Mouse (Mus musculus): ENCODE data around the gene Fbxw8.

Fbxw8 gene

DNA sequence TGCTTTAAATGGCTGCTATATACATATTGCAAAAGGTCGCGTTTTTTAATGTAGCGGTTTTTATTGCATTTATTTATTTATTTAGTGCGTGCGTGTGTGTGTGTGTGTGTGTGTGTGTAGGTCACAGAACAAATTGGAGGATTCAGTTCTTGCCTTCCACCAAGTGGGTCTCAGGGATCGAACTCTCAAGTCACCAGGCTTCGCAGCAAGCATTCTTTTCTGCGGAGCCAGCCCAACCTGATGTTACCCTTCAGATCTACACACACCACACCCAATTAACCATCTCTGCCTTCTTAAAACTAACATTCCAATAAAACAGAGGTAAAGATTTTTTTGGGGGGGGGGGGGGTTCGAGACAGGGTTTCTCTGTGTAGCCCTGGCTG lies 292 bp upstream of the Fbxw8 start:
- no peak for DNase-seq (ENCODE audit: low spot score)

GRCm38 (mm10) chr5:118149711-118150110 lies 5.6 kb downstream of the Fbxw8 start:
- no peak for DNase-seq (ENCODE audit: low spot score)

DNA sequence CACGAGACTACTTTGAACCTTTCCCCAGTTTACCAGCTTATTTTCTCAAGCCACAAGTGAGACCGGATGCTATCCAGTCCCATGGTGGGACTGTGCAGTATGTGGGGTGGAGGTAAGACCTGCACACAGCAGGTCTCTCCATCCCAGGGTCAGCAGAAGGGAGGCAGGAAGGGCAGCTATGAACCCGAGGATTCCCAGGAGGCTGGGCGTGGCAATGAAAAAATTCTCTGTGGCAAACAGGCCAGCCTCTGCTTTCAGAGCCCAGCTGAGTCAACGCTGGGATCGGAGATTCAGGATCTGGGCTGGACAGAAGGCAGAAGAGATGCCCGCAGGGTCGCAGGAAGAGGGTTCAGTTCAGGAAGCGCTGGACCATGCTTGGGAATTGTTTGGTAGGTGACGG lies 8.0 kb downstream of the Fbxw8 start:
- no peak for DNase-seq (ENCODE audit: low spot score)

DNA sequence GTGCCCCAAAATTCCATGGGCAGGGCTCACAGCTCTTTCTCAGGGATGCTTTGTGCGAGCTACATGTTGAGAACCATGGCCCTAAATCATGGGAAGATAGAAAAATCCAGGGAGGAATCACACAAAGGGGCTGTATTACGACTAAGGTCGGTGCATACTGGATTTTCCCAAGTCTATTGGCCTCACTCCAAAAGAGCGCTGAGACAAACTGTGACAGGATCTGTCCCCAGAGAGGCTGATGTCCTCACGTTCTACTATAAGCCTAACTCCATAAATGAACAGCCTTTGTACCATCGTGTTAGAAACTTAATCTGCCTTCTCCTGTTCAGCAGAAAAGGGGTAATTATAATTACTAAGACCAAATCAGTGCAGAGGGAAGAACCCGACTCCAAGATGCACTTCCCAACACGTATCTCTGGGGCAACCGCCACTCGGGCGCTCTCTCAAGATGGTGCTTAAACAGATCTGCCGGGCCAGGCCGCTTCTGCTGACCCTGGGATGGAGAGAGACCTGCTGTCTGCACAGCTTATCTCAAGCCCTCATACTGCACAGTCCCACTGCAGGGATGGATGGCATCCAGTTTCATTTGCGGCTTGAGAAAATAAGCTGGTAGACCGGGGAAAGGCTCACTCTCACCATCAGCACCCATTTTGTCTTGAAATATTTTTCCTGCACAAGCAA lies 9.1 kb downstream of the Fbxw8 start:
- DNase-seq (ENCODE audit: low spot score) = no peak

DNA sequence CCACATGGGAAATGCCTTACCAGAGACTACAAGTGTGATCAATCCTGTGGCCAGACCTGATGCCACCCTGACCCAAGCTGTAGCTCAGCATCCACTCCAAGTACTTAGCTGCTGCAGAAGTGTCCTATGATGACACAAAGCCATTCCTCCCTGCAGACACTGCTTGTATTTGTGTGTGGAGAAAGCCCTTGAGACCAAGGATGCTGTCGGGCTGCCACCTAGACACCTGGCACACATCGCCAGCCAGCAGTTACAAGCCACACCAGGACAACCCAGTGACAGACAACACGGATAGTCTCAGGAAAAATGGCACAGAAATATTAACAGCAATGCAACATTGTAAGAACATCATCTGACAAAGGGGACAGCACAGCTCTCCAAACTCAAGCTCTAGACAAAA lies 9.8 kb downstream of the Fbxw8 start:
- no peak for DNase-seq (ENCODE audit: low spot score)

GRCm38 (mm10) chr5:118144770-118145169 lies 10.5 kb downstream of the Fbxw8 start:
- DNase-seq (ENCODE audit: low spot score) = no peak

- no peak for DNase-seq (ENCODE audit: low spot score)
Measured at GRCm38 (mm10) chr5:118144327-118144726, 10.9 kb downstream of the Fbxw8 start.

GRCm38 (mm10) chr5:118143211-118144026 lies 11.8 kb downstream of the Fbxw8 start:
- DNase-seq (ENCODE audit: low spot score) = peak; percentile 60

DNA sequence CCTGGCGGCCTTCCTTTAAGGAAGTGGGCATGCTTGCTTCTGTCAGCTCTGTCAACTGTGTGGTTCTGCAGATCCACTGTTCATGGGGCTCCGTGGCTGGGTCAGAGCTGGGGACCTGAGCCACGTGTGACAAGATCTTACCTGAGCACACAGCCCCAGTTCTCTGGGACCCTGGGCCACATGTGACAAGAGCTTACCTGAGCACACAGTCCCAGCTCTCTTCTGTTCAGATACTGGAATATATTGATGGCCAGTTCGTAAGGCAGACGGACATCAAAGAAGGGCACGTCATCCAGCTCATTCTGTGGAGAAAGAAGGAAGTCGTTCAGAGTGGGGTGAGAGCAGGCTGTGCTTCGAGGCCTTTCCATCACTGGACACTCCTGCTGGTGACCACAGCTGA lies 12.8 kb downstream of the Fbxw8 start:
- DNase-seq (ENCODE audit: low spot score) = no peak

DNA sequence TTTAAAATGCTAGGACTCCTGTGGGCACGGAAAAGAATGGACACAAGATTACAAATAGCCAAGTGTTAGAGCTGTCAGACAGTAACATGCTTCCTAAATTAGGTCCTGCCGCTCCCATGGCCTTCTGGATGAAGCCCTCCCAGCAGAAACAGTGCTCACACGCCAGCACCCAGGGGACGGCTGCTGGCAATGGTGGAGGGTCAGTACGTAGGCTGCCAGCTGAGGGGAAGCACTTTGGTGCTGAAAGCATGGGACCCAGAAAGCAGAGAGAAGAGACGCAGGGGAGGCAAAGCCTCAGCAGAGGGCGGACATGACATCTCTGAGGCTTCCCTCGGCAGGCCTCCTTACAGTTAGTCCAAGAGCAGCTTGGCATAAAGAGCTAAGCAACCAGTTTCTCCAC lies 15.6 kb downstream of the Fbxw8 start:
- no peak for DNase-seq (ENCODE audit: low spot score)

DNA sequence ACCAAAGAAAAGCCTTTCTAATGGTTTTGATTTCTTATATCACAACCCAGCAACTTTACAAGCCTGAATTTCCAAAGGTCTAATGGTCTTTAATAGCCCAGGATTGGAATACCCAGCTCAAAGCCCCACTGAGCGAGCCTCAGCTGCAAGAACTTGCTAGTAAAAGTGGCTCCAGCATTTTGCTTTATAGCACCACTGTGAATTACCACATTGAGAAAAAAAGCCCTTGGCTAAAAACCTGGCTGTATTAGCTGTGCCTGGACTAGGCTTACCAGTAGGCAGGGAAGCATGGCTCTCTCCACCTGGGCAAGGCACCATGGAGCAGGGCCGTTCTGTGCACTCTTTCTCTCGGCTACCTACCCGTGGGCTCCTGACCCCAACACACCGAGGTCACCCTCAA lies 18.9 kb downstream of the Fbxw8 start:
- DNase-seq (ENCODE audit: low spot score) = no peak

DNA sequence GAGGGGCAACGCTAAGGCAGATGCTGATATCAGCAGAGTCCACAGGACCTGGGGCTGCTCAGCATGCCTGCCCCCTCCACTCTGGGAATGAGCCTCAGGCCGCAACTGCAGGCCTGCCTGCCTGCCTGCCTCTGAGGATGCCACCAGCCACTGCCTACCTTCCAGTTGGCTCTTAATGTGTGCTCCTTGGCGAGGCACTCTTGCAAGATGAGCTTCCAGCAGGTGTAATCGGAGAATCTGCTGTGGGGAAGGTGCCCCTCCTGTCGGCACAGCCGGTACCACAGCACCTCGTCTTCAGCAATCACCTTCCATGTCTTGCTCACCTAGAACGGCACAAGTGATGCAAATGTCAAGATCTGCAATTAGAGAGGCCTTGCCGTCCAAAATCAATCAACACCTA lies 26.6 kb downstream of the Fbxw8 start:
- DNase-seq (ENCODE audit: low spot score) = no peak

DNA sequence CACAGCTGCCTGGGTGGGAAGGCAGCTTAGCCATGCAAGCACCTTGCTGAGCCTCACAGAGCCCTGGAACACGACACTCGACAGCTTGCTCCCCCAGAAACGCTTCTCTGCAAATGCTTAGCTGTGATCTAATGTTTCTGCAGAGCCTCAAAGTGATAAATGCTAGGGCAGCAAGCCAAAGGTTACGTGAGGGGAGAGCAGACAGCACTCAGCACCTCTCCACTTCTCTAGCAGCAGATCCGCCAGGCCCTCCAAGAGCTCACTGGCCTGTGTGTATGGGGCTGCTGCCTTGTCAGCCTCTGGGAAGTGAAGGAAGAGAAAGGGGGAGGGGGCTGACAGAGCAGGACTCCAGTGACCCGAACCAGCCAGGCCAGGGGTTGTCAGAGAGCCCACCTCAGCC lies 27.1 kb downstream of the Fbxw8 start:
- no peak for DNase-seq (ENCODE audit: low spot score)

DNA sequence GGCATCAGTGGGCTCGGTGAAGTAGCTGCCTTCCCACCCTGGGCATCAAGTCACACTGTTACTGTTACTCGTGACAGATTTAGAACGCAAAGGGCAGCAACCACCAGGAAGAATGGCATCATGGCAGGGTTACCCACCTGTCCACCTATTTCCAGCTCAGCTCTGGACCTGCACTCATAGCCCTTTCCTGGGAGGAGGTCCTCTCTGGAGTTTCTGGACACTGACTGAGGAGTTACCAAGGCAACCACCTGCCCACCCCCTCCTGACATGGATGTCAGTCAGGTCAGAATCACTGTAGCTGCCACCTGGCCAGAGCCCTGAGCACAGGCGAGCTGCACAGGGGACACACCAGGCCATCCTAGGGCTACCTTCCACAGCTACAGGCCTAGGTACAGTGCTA lies 28.6 kb downstream of the Fbxw8 start:
- no peak for DNase-seq (ENCODE audit: low spot score)

DNA sequence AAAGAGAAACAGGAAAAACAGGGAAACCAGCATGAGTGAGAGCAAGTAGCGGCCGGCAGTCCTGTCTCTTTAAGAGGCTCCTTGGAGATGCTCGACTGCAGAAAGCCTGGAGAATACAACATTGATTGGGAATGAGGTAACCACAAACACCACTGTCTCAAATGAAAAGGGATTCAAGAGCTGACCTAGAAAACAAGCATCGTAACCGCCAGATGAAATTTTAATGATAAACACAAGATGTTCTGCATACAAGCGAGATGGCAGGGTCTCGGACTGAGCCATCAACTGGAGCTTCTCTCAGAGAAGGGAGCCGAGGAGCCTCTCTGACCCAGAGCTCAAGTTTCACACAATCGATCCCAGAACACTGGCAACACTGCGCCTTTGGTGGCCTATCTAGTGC lies 32.2 kb downstream of the Fbxw8 start:
- no peak for DNase-seq (ENCODE audit: low spot score)

DNA sequence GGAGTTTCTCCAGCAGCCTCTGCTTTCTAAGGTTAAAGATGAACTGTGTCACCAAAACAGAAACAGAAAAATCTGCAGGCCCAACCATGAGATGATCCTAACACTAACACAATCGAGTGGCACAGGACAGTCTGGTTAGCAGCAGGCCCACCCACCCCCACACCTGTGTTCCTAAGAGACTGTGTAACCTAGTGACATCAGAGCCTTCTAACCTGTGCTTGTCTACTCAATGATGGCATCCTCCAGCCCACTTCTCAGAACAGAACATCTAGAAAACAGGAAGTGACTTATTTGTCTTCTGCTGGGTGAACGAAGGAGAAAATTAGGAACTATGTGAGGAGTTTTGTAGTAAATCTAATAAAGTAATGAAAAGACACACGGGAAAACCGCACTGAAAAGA lies 33.3 kb downstream of the Fbxw8 start:
- DNase-seq (ENCODE audit: low spot score) = no peak

DNA sequence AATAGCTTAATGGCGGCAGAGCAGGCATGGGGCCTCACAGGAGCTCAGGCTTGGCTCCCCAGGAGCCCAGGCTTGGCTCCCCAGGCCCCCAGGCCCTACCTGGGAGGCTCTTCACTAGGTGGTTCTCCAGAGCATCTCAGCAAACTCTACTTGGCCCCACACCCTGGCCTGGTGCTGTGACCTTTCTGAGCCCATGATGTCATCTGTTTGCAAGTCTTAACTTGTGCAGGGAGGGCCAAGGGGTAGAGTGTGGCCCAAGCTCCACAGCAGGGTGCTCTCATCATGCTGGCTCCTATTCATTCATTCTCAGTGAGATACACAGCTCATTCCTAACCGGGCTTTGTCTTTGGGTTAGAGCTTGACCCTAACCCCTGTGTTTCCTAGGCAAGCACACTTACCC lies 34.6 kb downstream of the Fbxw8 start:
- DNase-seq (ENCODE audit: low spot score) = peak; percentile 40

- no peak for DNase-seq (ENCODE audit: low spot score)
Measured at GRCm38 (mm10) chr5:118118922-118119321, 36.3 kb downstream of the Fbxw8 start.

DNA sequence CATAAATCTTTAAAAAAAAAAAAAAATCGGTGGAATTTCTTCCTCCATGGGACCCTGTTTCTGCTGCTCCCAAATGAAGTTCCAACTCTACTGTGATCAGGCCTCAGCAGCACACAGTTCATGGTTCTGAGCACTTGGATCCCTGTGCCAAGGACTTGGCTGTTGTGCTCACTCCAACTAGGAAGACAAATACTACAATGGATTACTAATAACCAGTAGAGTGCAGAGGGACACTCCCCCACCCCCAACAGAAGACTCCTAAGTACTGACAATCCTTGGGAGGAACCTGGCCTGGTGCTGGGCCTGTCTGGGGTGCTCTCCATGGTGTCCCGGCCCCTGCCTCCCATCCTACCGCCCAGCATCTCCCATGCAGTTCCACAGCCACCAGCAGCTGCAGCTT lies 36.9 kb downstream of the Fbxw8 start:
- DNase-seq (ENCODE audit: low spot score) = no peak

GRCm38 (mm10) chr5:118113617-118114016 lies 41.6 kb downstream of the Fbxw8 start:
- DNase-seq (ENCODE audit: low spot score) = no peak

- DNase-seq (ENCODE audit: low spot score) = no peak
Measured at GRCm38 (mm10) chr5:118113043-118113442, 42.2 kb downstream of the Fbxw8 start.

DNA sequence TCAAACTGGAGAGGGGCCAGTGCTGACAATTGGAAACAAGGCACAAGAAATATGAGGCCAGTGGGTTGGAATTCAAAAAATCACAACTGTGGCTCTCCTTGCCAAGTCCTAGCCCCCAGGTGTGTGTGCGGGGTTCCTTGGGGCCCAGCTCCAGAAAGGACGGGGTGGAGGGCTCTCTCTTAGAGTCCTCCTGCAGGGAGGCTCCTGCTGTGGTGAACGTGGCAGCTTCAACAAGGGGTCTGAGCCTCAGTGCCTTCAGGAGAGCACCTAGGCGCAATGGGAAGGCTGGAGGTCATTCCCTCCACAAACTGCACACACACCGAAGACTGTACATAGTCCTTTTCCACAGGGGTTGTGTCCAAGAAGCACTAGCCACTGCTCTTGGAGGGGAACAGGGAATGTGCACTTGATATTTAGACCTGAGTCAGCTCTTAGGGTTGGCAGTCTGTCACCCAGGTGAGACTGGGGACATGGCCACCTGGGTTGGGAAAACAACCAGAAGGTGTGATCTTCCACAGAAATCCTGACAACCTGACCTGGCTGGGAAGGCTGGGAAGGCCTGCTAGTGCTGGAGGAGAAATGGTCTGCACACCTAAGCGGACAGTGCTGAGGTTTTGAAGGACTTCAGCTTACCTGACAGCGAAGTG lies 46.3 kb downstream of the Fbxw8 start:
- no peak for DNase-seq (ENCODE audit: low spot score)

DNA sequence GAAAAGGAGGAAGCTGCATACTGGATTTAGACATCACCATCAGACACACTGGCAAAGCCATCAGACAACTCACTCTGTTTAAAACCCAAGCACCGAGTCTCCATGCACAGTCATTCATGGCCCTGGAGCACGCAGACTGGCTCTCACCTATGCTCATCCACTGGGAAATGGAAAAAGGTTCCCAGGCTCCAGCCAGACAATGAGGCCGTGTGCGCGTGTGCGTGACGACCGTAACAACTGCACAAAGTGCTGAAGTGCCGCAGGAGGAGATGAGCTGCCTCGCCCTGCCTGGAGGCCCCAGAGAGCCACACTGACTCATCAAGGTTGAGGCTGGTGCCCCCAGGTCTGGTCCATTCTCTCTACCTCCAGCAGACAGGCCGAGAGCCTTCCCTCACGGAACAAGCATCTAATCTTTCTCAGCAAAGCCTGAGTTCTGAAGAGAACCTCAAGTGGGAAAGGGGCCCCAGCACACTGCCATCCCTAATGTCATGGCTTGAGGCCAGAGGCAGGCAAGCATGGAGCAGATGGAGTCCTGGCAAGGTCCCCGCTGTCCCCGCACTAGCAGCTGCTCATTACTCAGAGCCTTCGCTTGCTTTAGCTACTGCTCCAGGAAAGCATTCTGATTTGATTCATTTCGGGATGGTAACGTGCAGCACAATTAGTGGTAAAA lies 47.0 kb downstream of the Fbxw8 start:
- no peak for DNase-seq (ENCODE audit: low spot score)

Measured in testis, postnatal 14 days (tissue).